Mouse (Mus musculus) heart, embryonic 12.5 days (tissue): ENCODE measurements around the gene Zfp341. TPM values are rescaled to one million over a fixed set of nuclear protein-coding genes. Genes with fewer than 3 reads are reported as not detected.
A peak's percentile ranks its signal among the peaks of the same experiment; 100 is the strongest.

Experiments used
- ATAC-seq: fragments of 200-750 bp; cut with Nextera tagmentation; 2 replicates; pipeline ENCODE4 v1.8.0; 2017; ENCODE audit warnings: moderate TSS enrichment, moderate library complexity; ENCODE audit not compliant: insufficient number of reproducible peaks, low FRiP score
- H3K27ac ChIP-seq: fragments of 300-500 bp; sonication (generic); 2 replicates; pipeline ENCODE4 v1.5.1; 2016; ENCODE audit warnings: mild to moderate bottlenecking, moderate library complexity; ENCODE audit not compliant: poor library complexity, severe bottlenecking
- H3K27me3 ChIP-seq: fragments of 300-500 bp; sonication (generic); replicated peaks from 2 replicates; pipeline ENCODE4 v1.6.1; 2016; ENCODE audit warnings: mild to moderate bottlenecking, moderate library complexity
- H3K36me3 ChIP-seq: fragments of 300-500 bp; sonication (generic); 2 replicates; pipeline ENCODE4 v1.6.1; 2016; ENCODE audit warnings: mild to moderate bottlenecking, moderate library complexity
- H3K4me1 ChIP-seq: fragments of 300-500 bp; sonication (generic); replicated peaks from 2 replicates; pipeline ENCODE4 v1.6.1; 2016; ENCODE audit warnings: mild to moderate bottlenecking
- H3K4me2 ChIP-seq: fragments of 300-500 bp; sonication (generic); 2 replicates; pipeline ENCODE4 v1.6.1; 2016; ENCODE audit warnings: mild to moderate bottlenecking, moderate library complexity
- H3K4me3 ChIP-seq: fragments of 300-500 bp; sonication (generic); 2 replicates; pipeline ENCODE4 v1.5.1; 2016; ENCODE audit warnings: mild to moderate bottlenecking
- H3K9ac ChIP-seq: fragments of 300-500 bp; sonication (generic); 2 replicates; pipeline ENCODE4 v1.6.1; 2016; ENCODE audit warnings: mild to moderate bottlenecking, moderate library complexity
- H3K9me3 ChIP-seq: fragments of 300-500 bp; sonication (generic); replicated peaks from 2 replicates; pipeline ENCODE4 v1.6.1; 2016; ENCODE audit warnings: mild to moderate bottlenecking, moderate library complexity
- WGBS: fragments of 180-500 bp; shearing (Covaris S2); methylation state at CpG from one replicate; pipeline ENCODE4 v1.1.7; 2016; 5-methylcytosine and 5-hydroxymethylcytosine counted together
- polyA plus RNA-seq: library from polyadenylated mRNA; unstranded; fragments of >200 nt; fragmentation: Nextera tagmentation; extraction: Ambion mirVana; gene quantifications from 2 replicates; pipeline ENCODE4 v1.2.1, GENCODE M21; 2016

Zfp341 gene
- polyA plus RNA-seq, 1 experiment from 2014 or later, result 0.78 TPM

GRCm38 (mm10) chr2:154609050-154609767 is 3.9 kb upstream of the Zfp341 start:
- no peak overlapping the region for H3K4me2 ChIP-seq
- WGBS, result 58% methylated on average over 10 of the region's 10 CpGs
- H3K27ac ChIP-seq, result no peak overlapping the region; the same call in 1 of the 2 replicates
- no peak for ATAC-seq
- peaks cover 13% of the 10 kb centered on the region; the same call in 1 of the 2 replicates for H3K4me1 ChIP-seq
- no peak overlapping the region for H3K9ac ChIP-seq
- H3K4me3 ChIP-seq, result no peak overlapping the region
- no peaks in the 10 kb centered on the region for H3K27me3 ChIP-seq
- no peaks in the 10 kb centered on the region for H3K36me3 ChIP-seq
- no peaks in the 10 kb centered on the region for H3K9me3 ChIP-seq

GRCm38 (mm10) chr2:154614841-154615576 is 1.9 kb downstream of the Zfp341 start:
- ATAC-seq, result no peak
- no peaks in the 10 kb centered on the region for H3K27me3 ChIP-seq
- H3K4me2 ChIP-seq, result peak overlapping the region; percentile 43
- H3K27ac ChIP-seq, result no peak overlapping the region
- H3K4me1 ChIP-seq, result peaks cover 22% of the 10 kb centered on the region; the same call in 1 of the 2 replicates
- 64% methylated on average over 19 of the region's 19 CpGs for WGBS
- no peaks in the 10 kb centered on the region for H3K9me3 ChIP-seq
- H3K4me3 ChIP-seq, result no peak overlapping the region; the same call in 1 of the 2 replicates
- no peak overlapping the region for H3K9ac ChIP-seq
- H3K36me3 ChIP-seq, result no peaks in the 10 kb centered on the region

GRCm38 (mm10) chr2:154615674-154616073 is 2.6 kb downstream of the Zfp341 start:
- 68% methylated on average over 5 of the region's 5 CpGs for WGBS
- H3K4me1 ChIP-seq, result peaks cover 22% of the 10 kb centered on the region; the same call in 1 of the 2 replicates
- H3K9me3 ChIP-seq, result no peaks in the 10 kb centered on the region
- no peak overlapping the region for H3K9ac ChIP-seq
- H3K4me2 ChIP-seq, result peak overlapping the region; percentile 43; the same call in 1 of the 2 replicates
- H3K27me3 ChIP-seq, result no peaks in the 10 kb centered on the region
- ATAC-seq, result no peak
- no peak overlapping the region for H3K4me3 ChIP-seq
- H3K27ac ChIP-seq, result no peak overlapping the region
- H3K36me3 ChIP-seq, result no peaks in the 10 kb centered on the region

DNA sequence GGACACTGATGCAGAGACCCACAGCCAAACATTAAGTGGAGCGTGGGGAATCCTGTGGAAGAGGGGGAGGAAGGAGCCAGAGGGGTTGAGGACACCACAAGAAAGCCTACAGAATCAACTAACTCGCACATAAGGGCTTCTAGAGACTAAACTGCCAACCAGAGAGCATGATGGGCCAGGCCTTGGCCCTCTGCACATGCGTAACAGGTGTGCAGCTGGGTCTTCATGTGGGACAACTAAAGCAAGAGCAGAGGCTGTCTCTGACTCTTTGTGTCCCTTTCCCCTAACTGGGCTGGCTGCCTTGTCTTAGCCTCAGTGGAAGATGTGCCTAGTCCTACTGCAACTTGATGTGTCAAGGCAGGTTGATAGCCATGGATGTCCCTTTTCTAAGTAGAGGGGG is 4.0 kb downstream of the Zfp341 start:
- Histone ChIP-seq H3K9ac (no peak overlapping the region), H3K4me2 (no peak overlapping the region), H3K9me3 (no peaks in the 10 kb centered on the region), H3K4me3 (no peak overlapping the region), H3K27me3 (no peaks in the 10 kb centered on the region), H3K27ac (no peak overlapping the region), H3K36me3 (no peaks in the 10 kb centered on the region), H3K4me1 (peaks cover 26% of the 10 kb centered on the region; the same call in 1 of the 2 replicates)
- 78% methylated on average over 3 of the region's 3 CpGs for WGBS
- no peak for ATAC-seq

- 0 out of 2 replicates have a peak, but pooled peaks have one; percentile 39 for ATAC-seq
- Histone ChIP-seq H3K4me1 (0 out of 2 replicates have a peak, but pooled peaks cover 4% of the 10 kb centered on the region), H3K27ac (no peak overlapping the region), H3K4me2 (no peak overlapping the region), H3K27me3 (no peaks in the 10 kb centered on the region), H3K4me3 (no peak overlapping the region), H3K9me3 (peaks cover 5% of the 10 kb centered on the region; the same call in 1 of the 2 replicates), H3K9ac (no peak overlapping the region), H3K36me3 (peaks cover 22% of the 10 kb centered on the region)
- 67% methylated on average over 5 of the region's 5 CpGs for WGBS
These were observed 8.6 kb downstream of the Zfp341 start for GRCm38 (mm10) chr2:154621684-154622083.

DNA sequence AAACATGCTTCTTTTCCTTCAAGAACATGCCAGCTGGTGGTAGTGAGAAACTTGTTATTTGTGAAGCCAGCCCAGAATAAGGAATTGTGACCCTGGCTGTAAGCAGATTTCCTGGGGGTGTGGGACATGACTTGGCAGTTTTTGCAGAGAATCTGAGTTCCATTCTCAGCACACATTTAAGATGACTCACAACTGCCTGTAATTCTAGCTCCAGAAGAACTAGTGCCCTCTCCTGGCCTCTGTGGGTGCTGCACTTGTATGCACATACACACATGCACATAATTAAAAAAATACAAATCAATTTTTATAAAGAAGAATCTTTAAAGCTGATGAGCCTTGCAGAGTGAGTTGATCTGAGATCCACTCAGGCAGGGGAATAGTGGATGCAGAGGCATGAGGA is 11.0 kb downstream of the Zfp341 start:
- Histone ChIP-seq H3K4me3 (no peak overlapping the region), H3K27me3 (no peaks in the 10 kb centered on the region), H3K27ac (no peak overlapping the region), H3K9me3 (peaks cover 5% of the 10 kb centered on the region; the same call in 1 of the 2 replicates), H3K4me1 (0 out of 2 replicates have a peak, but pooled peaks cover 4% of the 10 kb centered on the region), H3K9ac (no peak overlapping the region), H3K4me2 (no peak overlapping the region), H3K36me3 (peaks cover 28% of the 10 kb centered on the region)
- ATAC-seq, result no peak

DNA sequence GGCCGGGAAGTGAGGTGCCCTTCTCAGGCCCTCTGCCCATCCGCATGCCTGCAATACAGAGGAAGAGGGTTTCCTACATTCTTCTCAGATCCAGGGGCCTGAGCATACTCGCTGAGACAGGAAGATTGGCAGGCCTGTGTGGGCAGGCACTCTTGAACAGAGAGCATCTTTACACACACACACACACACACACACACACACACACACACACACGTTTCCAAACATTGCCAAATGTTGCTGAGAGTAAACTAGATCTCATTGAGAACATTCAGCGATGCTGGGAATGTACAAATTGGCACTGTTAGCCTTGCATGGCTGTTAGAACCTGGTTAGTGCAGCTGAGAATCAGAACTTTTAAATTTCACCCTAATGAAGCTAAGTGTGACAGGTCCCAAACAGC is 17.4 kb downstream of the Zfp341 start:
- Histone ChIP-seq H3K27ac (no peak overlapping the region), H3K4me3 (no peak overlapping the region), H3K4me2 (no peak overlapping the region), H3K36me3 (peaks cover 44% of the 10 kb centered on the region), H3K4me1 (no peaks in the 10 kb centered on the region), H3K9ac (no peak overlapping the region), H3K9me3 (no peaks in the 10 kb centered on the region), H3K27me3 (no peaks in the 10 kb centered on the region)
- 75% methylated on average over 5 of the region's 5 CpGs for WGBS
- no peak for ATAC-seq

GRCm38 (mm10) chr2:154632203-154632780 is 19.2 kb downstream of the Zfp341 start:
- no peak overlapping the region for H3K4me3 ChIP-seq
- peak overlapping the region; percentile 28; the same call in 1 of the 2 replicates for H3K27ac ChIP-seq
- H3K36me3 ChIP-seq, result peaks cover 51% of the 10 kb centered on the region
- H3K4me2 ChIP-seq, result no peak overlapping the region
- no peak overlapping the region for H3K9ac ChIP-seq
- whole genome bisulfite sequencing, result 76% methylated on average over 16 of the region's 16 CpGs
- H3K4me1 ChIP-seq, result no peaks in the 10 kb centered on the region
- ATAC-seq, result peak; percentile 87
- no peaks in the 10 kb centered on the region for H3K9me3 ChIP-seq
- H3K27me3 ChIP-seq, result no peaks in the 10 kb centered on the region

DNA sequence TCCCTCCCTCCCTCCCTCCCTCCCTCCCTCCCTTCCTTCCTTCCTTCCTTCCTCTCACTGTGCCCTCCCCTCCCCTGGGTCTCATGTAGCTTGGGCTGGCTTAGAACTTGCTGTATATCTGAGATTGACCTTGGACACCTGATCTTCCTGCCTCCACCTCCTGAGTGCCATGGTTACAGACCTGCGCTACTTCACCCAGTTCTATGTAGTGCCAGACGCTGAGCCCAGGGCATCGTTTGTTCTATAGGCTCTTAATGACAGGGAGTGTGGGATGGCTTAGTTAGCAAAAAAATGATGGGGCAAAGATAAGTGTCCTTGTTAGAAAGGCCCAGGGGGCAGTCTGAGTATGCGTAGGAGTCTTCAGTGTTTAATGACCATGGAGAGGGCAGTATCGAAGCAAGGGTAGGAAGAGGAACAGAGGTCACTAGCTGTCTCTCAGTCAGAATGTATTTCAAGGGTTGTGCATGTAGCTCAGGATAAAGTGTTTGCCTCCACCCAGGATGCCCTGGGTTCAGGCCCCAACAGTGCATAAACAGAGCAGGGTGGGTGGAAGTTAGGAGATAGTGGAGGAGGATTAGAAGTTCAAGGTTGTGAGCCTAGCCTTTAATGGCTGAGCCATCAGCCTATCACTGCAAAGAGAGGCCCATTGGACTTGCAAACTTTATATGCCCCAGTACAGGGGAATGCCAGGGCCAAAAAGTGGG is 20.1 kb downstream of the Zfp341 start:
- Histone ChIP-seq H3K9me3 (peaks cover 3% of the 10 kb centered on the region), H3K9ac (no peak overlapping the region), H3K27ac (no peak overlapping the region), H3K36me3 (peaks cover 58% of the 10 kb centered on the region), H3K4me2 (no peak overlapping the region), H3K4me3 (no peak overlapping the region), H3K27me3 (no peaks in the 10 kb centered on the region), H3K4me1 (no peaks in the 10 kb centered on the region)
- 84% methylated on average over 5 of the region's 5 CpGs for WGBS
- no peak for ATAC-seq

GRCm38 (mm10) chr2:154633876-154634644 is 21.0 kb downstream of the Zfp341 start:
- Histone ChIP-seq H3K9me3 (peaks cover 7% of the 10 kb centered on the region), H3K27me3 (no peaks in the 10 kb centered on the region), H3K4me2 (no peak overlapping the region), H3K27ac (no peak overlapping the region), H3K4me3 (no peak overlapping the region), H3K36me3 (peaks cover 57% of the 10 kb centered on the region), H3K9ac (no peak overlapping the region), H3K4me1 (no peaks in the 10 kb centered on the region)
- ATAC-seq, result no peak
- 88% methylated on average over 9 of the region's 9 CpGs for WGBS
